Mouse (Mus musculus) layer of hippocampus, adult 2 months (tissue): ENCODE results near the gene Tesmin. TPM values are rescaled to one million over a fixed set of nuclear protein-coding genes. Genes with fewer than 3 reads are reported as not detected.

Source experiments
- DNase-seq, 2 experiments: peaks; one replicate each; pipeline ENCODE4 v3.0.0; 2022; ENCODE audit warnings: low spot score in 2 of 2
- H3K27ac ChIP-seq: fragments of 200-600 bp; 2 replicates; pipeline ENCODE4 v1.8.1; 2022
- H3K4me3 ChIP-seq: fragments of 200-600 bp; 2 replicates; pipeline ENCODE4 v1.8.1; 2022; ENCODE audit warnings: mild to moderate bottlenecking
- CTCF ChIP-seq: fragments of 200-600 bp; conservative IDR thresholded peaks from 2 replicates; pipeline ENCODE4 v1.8.1; 2022; ENCODE audit warnings: antibody characterized with exemption, mild to moderate bottlenecking, moderate library complexity
- total RNA-seq, 2 experiments: library from RNA; stranded (reverse); gene quantifications; 2 replicates each; pipeline ENCODE4 v1.2.3; 2021

Tesmin gene
- total RNA-seq, 2 experiments from 2014 or later, result 0.20 to 0.33 TPM

GRCm38 (mm10) chr19:3402390-3402789, 13.7 kb downstream of the Tesmin start:
- TF ChIP-seq CTCF, result no peak
- no peak overlapping the region for H3K4me3 ChIP-seq
- no peak for DNase-seq
- no peak overlapping the region for H3K27ac ChIP-seq

GRCm38 (mm10) chr19:3404030-3404429, 15.4 kb downstream of the Tesmin start:
- DNase-seq, result no peak
- no peak for TF ChIP-seq CTCF
- Histone ChIP-seq H3K4me3 (no peak overlapping the region), H3K27ac (no peak overlapping the region)

- Histone ChIP-seq H3K27ac (no peak overlapping the region), H3K4me3 (no peak overlapping the region)
- no peak for DNase-seq
- TF ChIP-seq CTCF, result no peak
Measured at GRCm38 (mm10) chr19:3405531-3406281, 17.0 kb downstream of the Tesmin start.

GRCm38 (mm10) chr19:3414268-3414733, 25.6 kb downstream of the Tesmin start, which contains the start of gene Gal:
Gal (minus strand) TSS chr19:3414544.
- H3K4me3 ChIP-seq, result peak within 1 kb of the TSS; percentile 26; the same call in 1 of the 2 replicates
- no peak for TF ChIP-seq CTCF
- no peak within 1 kb of the TSS for H3K27ac ChIP-seq
- no peak for DNase-seq

- TF ChIP-seq CTCF, result peak; percentile 47
- Histone ChIP-seq H3K27ac (no peak overlapping the region), H3K4me3 (no peak overlapping the region)
- peak; percentile 26 to 27 for DNase-seq
Measured at GRCm38 (mm10) chr19:3419251-3419650, 30.6 kb downstream of the Tesmin start.

GRCm38 (mm10) chr19:3422488-3422887, 33.8 kb downstream of the Tesmin start:
- no peak for DNase-seq
- H3K4me3 ChIP-seq, result no peak overlapping the region
- TF ChIP-seq CTCF, result no peak
- no peak overlapping the region for H3K27ac ChIP-seq

GRCm38 (mm10) chr19:3422981-3423380, 34.3 kb downstream of the Tesmin start:
- no peak for DNase-seq
- Histone ChIP-seq H3K4me3 (no peak overlapping the region), H3K27ac (no peak overlapping the region)
- TF ChIP-seq CTCF, result no peak

GRCm38 (mm10) chr19:3424214-3424613, 35.6 kb downstream of the Tesmin start:
- DNase-seq, result no peak
- TF ChIP-seq CTCF, result no peak
- no peak overlapping the region for H3K4me3 ChIP-seq
- no peak overlapping the region for H3K27ac ChIP-seq

GRCm38 (mm10) chr19:3428057-3428830, 39.6 kb downstream of the Tesmin start:
- Histone ChIP-seq H3K27ac (peak overlapping the region; percentile 48), H3K4me3 (no peak overlapping the region)
- TF ChIP-seq CTCF, result no peak
- DNase-seq, result no peak

- Histone ChIP-seq H3K27ac (no peak overlapping the region), H3K4me3 (no peak overlapping the region)
- peak; percentile 58 for TF ChIP-seq CTCF
- no peak for DNase-seq
Measured at GRCm38 (mm10) chr19:3429156-3429816, 40.6 kb downstream of the Tesmin start.

GRCm38 (mm10) chr19:3431066-3431465, 42.4 kb downstream of the Tesmin start:
- H3K4me3 ChIP-seq, result no peak overlapping the region
- no peak overlapping the region for H3K27ac ChIP-seq
- no peak for TF ChIP-seq CTCF
- DNase-seq, result no peak

- no peak overlapping the region for H3K27ac ChIP-seq
- no peak for TF ChIP-seq CTCF
- no peak overlapping the region for H3K4me3 ChIP-seq
- no peak for DNase-seq
Measured at GRCm38 (mm10) chr19:3431969-3432368, 43.3 kb downstream of the Tesmin start.

- Histone ChIP-seq H3K27ac (no peak overlapping the region), H3K4me3 (no peak overlapping the region)
- no peak for DNase-seq
- TF ChIP-seq CTCF, result no peak
Measured at GRCm38 (mm10) chr19:3434124-3434523, 45.5 kb downstream of the Tesmin start.
